21 mouse cellular contexts compared by ENCODE assay signal in genomic region chr14:14352606-14353005, GRCm38 (mm10). TPM values are rescaled to one million over a fixed set of nuclear protein-coding genes. Genes with fewer than 3 reads are reported as not detected.
A peak's percentile ranks its signal among the peaks of the same experiment; 100 is the strongest.
DNase-seq lines count a peak whose midpoint lies in the region; ATAC-seq and TF ChIP-seq lines count a peak whose summit lies in the region.
"Had no signal": no experiment of that assay in that cellular context is flagged by ENCODE, and none has a peak within 500 bp of the region (broad histone marks: within the 10 kb centered on the region; RNA-seq: fewer than 3 reads in every experiment).

No protein-coding gene starts in this region.

- H3K27ac ChIP-seq in hindbrain, postnatal 0 days = no peak overlapping the region
- H3K27ac ChIP-seq in hindbrain, embryonic 16.5 days (ENCODE audit: low read depth, low read length) = no peak overlapping the region
- H3K27ac ChIP-seq: heart, embryonic 15.5 days; liver, embryonic 14.5 days; macrophage had no signal

- no peak overlapping the region for H3K4me3 ChIP-seq in hindbrain, postnatal 0 days (ENCODE audit: low read length)
- no peak overlapping the region for H3K4me3 ChIP-seq in hindbrain, embryonic 16.5 days (ENCODE audit: low read length)
- H3K4me3 ChIP-seq: heart, embryonic 15.5 days; myocyte had no signal

- H3K9ac ChIP-seq in hindbrain, postnatal 0 days (replicated peaks; ENCODE audit: low read length) = no peak overlapping the region
- no peak overlapping the region for H3K9ac ChIP-seq in hindbrain, embryonic 16.5 days (ENCODE audit: low read depth, low read length)
- H3K9ac ChIP-seq: heart, embryonic 15.5 days; liver, embryonic 14.5 days had no signal

- DNase-seq in hindbrain, postnatal 0 days (ENCODE audit: low spot score) = peak; percentile 39
- DNase-seq in B cell, adult 2 months = peak; percentile 37 to 42
- peak; percentile 51 for DNase-seq in MN1 (ENCODE audit: low spot score)
- DNase-seq in forelimb bud, embryonic 11.5 days (ENCODE audit: low read depth, low spot score) = peak; percentile 76
- no peak for DNase-seq in cerebellum, adult 18-20 months
- no peak for DNase-seq in kidney, postnatal 4 days
- DNase-seq in ovary, postnatal 14 days (ENCODE audit: low spot score) = no peak
- DNase-seq: cerebellum, postnatal 25 days; gastrocnemius, postnatal 10 days; right cerebral cortex, postnatal 25 days had no signal

- no peaks in the 10 kb centered on the region for H3K27me3 ChIP-seq in hindbrain, postnatal 0 days (ENCODE audit: insufficient read depth, low read length)
- no peaks in the 10 kb centered on the region for H3K27me3 ChIP-seq in hindbrain, embryonic 16.5 days (replicated peaks; ENCODE audit: control insufficient read depth, insufficient read depth, low read length)
- H3K27me3 ChIP-seq: heart, embryonic 15.5 days had no signal

- H3K4me2 ChIP-seq in hindbrain, postnatal 0 days (ENCODE audit: low read depth, low read length) = no peak overlapping the region
- H3K4me2 ChIP-seq in hindbrain, embryonic 16.5 days (ENCODE audit: low read length) = no peak overlapping the region
- H3K4me2 ChIP-seq: heart, embryonic 15.5 days had no signal

- WGBS in hindbrain, postnatal 0 days = 65% methylated on average over 6 of the region's 6 CpGs
- WGBS in hindbrain, embryonic 16.5 days = 73% methylated on average over 6 of the region's 6 CpGs

- TF ChIP-seq CTCF in hindbrain, postnatal 0 days (IDR thresholded peaks at IDR 0.05; ENCODE audit: low read depth) = no peak

- H3K4me1 ChIP-seq in hindbrain, postnatal 0 days (ENCODE audit: insufficient read depth, low read length) = no peaks in the 10 kb centered on the region
- no peaks in the 10 kb centered on the region for H3K4me1 ChIP-seq in hindbrain, embryonic 16.5 days (ENCODE audit: control insufficient read depth, insufficient read depth, low read depth, low read length)
- H3K4me1 ChIP-seq: heart, embryonic 15.5 days had no signal

- H3K9me3 ChIP-seq in hindbrain, postnatal 0 days (ENCODE audit: low read length) = peaks cover 15% of the 10 kb centered on the region; the same call in 1 of the 2 replicates
- peaks cover 38% of the 10 kb centered on the region for H3K9me3 ChIP-seq in hindbrain, embryonic 16.5 days (ENCODE audit: control insufficient read depth, low read length)

- ATAC-seq in hindbrain, postnatal 0 days = no peak
- ATAC-seq in hindbrain, embryonic 16.5 days = no peak
- ATAC-seq: intestine, postnatal 0 days had no signal

- no peaks in the 10 kb centered on the region for H3K36me3 ChIP-seq in hindbrain, postnatal 0 days (ENCODE audit: insufficient read depth, low read length)
- H3K36me3 ChIP-seq in hindbrain, embryonic 16.5 days (ENCODE audit: control insufficient read depth, insufficient read depth, low read length) = peaks cover 5% of the 10 kb centered on the region

RNA-seq across cellular contexts. Expression of gene Il3ra, which starts 6.5 kb away (rescaled TPM):
- total RNA-seq in hindbrain, postnatal 0 days (2014; rRNA removed) = 3.8 and 11.0 TPM in 2 replicates
- 2.3 and 2.4 TPM in 2 replicates for polyA plus RNA-seq in hindbrain, postnatal 0 days (2015; fragmentation: Nextera tagmentation; extraction: Ambion mirVana)
- 2.3 and 3.0 TPM in 2 replicates for polyA plus RNA-seq in hindbrain, embryonic 16.5 days (2015; fragmentation: Nextera tagmentation; extraction: Ambion mirVana)

RNA-seq across cellular contexts. Expression of gene Olfr31, which starts 30.0 kb away (rescaled TPM):
- total RNA-seq in hindbrain, postnatal 0 days (2014; rRNA removed) = not detected in 2 replicates
- polyA plus RNA-seq in hindbrain, postnatal 0 days (2015; fragmentation: Nextera tagmentation; extraction: Ambion mirVana) = 0.05 and 0.30 TPM in 2 replicates
- polyA plus RNA-seq in hindbrain, embryonic 16.5 days (2015; fragmentation: Nextera tagmentation; extraction: Ambion mirVana) = 0.11 TPM in 1 of 2 replicates, not detected in the other
- total RNA-seq: gastrocnemius, postnatal 10 days; left cerebral cortex, postnatal 10 days had no signal
- polyA plus RNA-seq: heart, embryonic 15.5 days; intestine, postnatal 0 days; large intestine, adult 2 months; liver, embryonic 14.5 days; macrophage; stomach, embryonic 16.5 days; urinary bladder, adult 2 months had no signal

RNA-seq across cellular contexts. Expression of gene Olfr721-ps1, which starts 48.5 kb away (rescaled TPM):
- total RNA-seq in hindbrain, postnatal 0 days (2014; rRNA removed) = not detected in 2 replicates
- polyA plus RNA-seq in hindbrain, postnatal 0 days (2015; fragmentation: Nextera tagmentation; extraction: Ambion mirVana) = not detected in 2 replicates
- not detected in 2 replicates for polyA plus RNA-seq in hindbrain, embryonic 16.5 days (2015; fragmentation: Nextera tagmentation; extraction: Ambion mirVana)
- total RNA-seq: ES-E14; gastrocnemius, postnatal 10 days; left cerebral cortex, postnatal 10 days had no signal
- polyA plus RNA-seq: heart, embryonic 15.5 days; intestine, postnatal 0 days; large intestine, adult 2 months; liver, embryonic 14.5 days; macrophage; myocyte; stomach, embryonic 16.5 days; urinary bladder, adult 2 months had no signal

Comparison
In these comparisons a context has a peak if more than half of its experiments do, and no peak if none do; other contexts are left out.
1. DNase-seq: peak in hindbrain, postnatal 0 days (single experiment), B cell, adult 2 months (2 of 2), MN1 (single experiment) and forelimb bud, embryonic 11.5 days (single experiment); none in cerebellum, adult 18-20 months (0 of 2), kidney, postnatal 4 days (0 of 2) and ovary, postnatal 14 days (single experiment).